Mouse (Mus musculus): Measurements from ENCODE around the gene Zfp341. TPM values are rescaled to one million over a fixed set of nuclear protein-coding genes. Genes with fewer than 3 reads are reported as not detected.

The Zfp341 gene
- polyA plus RNA-seq, 1 experiment from 2014 or later = 2.1 TPM

- H3K4me2 ChIP-seq (replicated peaks) = peak overlapping the region; percentile 66
- WGBS = 71% methylated on average over 19 of the region's 19 CpGs
- 0 out of 2 replicates have a peak overlapping the region, but pooled peaks have one; percentile 8 for H3K4me3 ChIP-seq (replicated peaks)
- 0 out of 2 replicates have a peak overlapping the region, but pooled peaks have one; percentile 36 for H3K9ac ChIP-seq (replicated peaks)
- H3K36me3 ChIP-seq = peaks cover 3% of the 10 kb centered on the region; the same call in 1 of the 2 replicates
- H3K27ac ChIP-seq = peak overlapping the region; percentile 99
- H3K4me1 ChIP-seq (replicated peaks) = peaks cover 25% of the 10 kb centered on the region
- no peak for ATAC-seq
- no peaks in the 10 kb centered on the region for H3K9me3 ChIP-seq
- H3K27me3 ChIP-seq = no peaks in the 10 kb centered on the region
These were observed 1.9 kb downstream of the Zfp341 start for GRCm38 (mm10) chr2:154614841-154615576.

GRCm38 (mm10) chr2:154615674-154616073, 2.6 kb downstream of the Zfp341 start:
- H3K27ac ChIP-seq = no peak overlapping the region
- ATAC-seq = no peak
- 97% methylated on average over 5 of the region's 5 CpGs for WGBS

GRCm38 (mm10) chr2:154617061-154617460, 4.0 kb downstream of the Zfp341 start:
- peaks cover 25% of the 10 kb centered on the region for H3K4me1 ChIP-seq (replicated peaks)
- no peak overlapping the region for H3K9ac ChIP-seq (replicated peaks)
- peaks cover 7% of the 10 kb centered on the region for H3K36me3 ChIP-seq
- no peak overlapping the region for H3K4me2 ChIP-seq (replicated peaks)
- H3K9me3 ChIP-seq = no peaks in the 10 kb centered on the region
- ATAC-seq = no peak
- H3K4me3 ChIP-seq (replicated peaks) = no peak overlapping the region
- 89% methylated on average over 3 of the region's 3 CpGs for WGBS
- no peak overlapping the region for H3K27ac ChIP-seq
- no peaks in the 10 kb centered on the region for H3K27me3 ChIP-seq

More at GRCm38 (mm10) chr2:154615674-154616073, 2.6 kb downstream of the Zfp341 start:
- peaks cover 25% of the 10 kb centered on the region for H3K4me1 ChIP-seq (replicated peaks)
- H3K9me3 ChIP-seq = no peaks in the 10 kb centered on the region
- H3K27me3 ChIP-seq = no peaks in the 10 kb centered on the region
- peaks cover 3% of the 10 kb centered on the region; the same call in 1 of the 2 replicates for H3K36me3 ChIP-seq
- no peak overlapping the region for H3K9ac ChIP-seq (replicated peaks)
- no peak overlapping the region for H3K4me3 ChIP-seq (replicated peaks)
- no peak overlapping the region for H3K4me2 ChIP-seq (replicated peaks)

- no peak overlapping the region for H3K4me3 ChIP-seq (replicated peaks)
- H3K9ac ChIP-seq (replicated peaks) = no peak overlapping the region
- H3K27ac ChIP-seq = no peak overlapping the region
- H3K27me3 ChIP-seq = no peaks in the 10 kb centered on the region
- peaks cover 6% of the 10 kb centered on the region; the same call in 1 of the 2 replicates for H3K9me3 ChIP-seq
- peaks cover 43% of the 10 kb centered on the region for H3K36me3 ChIP-seq
- no peak overlapping the region for H3K4me2 ChIP-seq (replicated peaks)
- H3K4me1 ChIP-seq (replicated peaks) = no peaks in the 10 kb centered on the region
- no peak for ATAC-seq
- WGBS = 91% methylated on average over 5 of the region's 5 CpGs
These were observed 8.6 kb downstream of the Zfp341 start for GRCm38 (mm10) chr2:154621684-154622083.

- no peak overlapping the region for H3K4me2 ChIP-seq (replicated peaks)
- H3K27ac ChIP-seq = no peak overlapping the region
- H3K36me3 ChIP-seq = peaks cover 61% of the 10 kb centered on the region
- H3K9ac ChIP-seq (replicated peaks) = no peak overlapping the region
- H3K4me3 ChIP-seq (replicated peaks) = no peak overlapping the region
- H3K27me3 ChIP-seq = no peaks in the 10 kb centered on the region
- ATAC-seq = no peak
- H3K4me1 ChIP-seq (replicated peaks) = no peaks in the 10 kb centered on the region
- peaks cover 6% of the 10 kb centered on the region; the same call in 1 of the 2 replicates for H3K9me3 ChIP-seq
These were observed 11.0 kb downstream of the Zfp341 start for GRCm38 (mm10) chr2:154624137-154624536.

- H3K9me3 ChIP-seq = no peaks in the 10 kb centered on the region
These were observed 17.4 kb downstream of the Zfp341 start for GRCm38 (mm10) chr2:154630531-154630930.

GRCm38 (mm10) chr2:154632203-154632780, 19.2 kb downstream of the Zfp341 start:
- Histone ChIP-seq H3K9me3 (no peaks in the 10 kb centered on the region), H3K4me2 (replicated peaks) (no peak overlapping the region), H3K27ac (no peak overlapping the region), H3K4me1 (replicated peaks) (no peaks in the 10 kb centered on the region), H3K27me3 (no peaks in the 10 kb centered on the region), H3K4me3 (replicated peaks) (no peak overlapping the region), H3K9ac (replicated peaks) (no peak overlapping the region), H3K36me3 (peaks cover 78% of the 10 kb centered on the region)
- 91% methylated on average over 16 of the region's 16 CpGs for WGBS
- no peak for ATAC-seq

More at GRCm38 (mm10) chr2:154630531-154630930, 17.4 kb downstream of the Zfp341 start:
- Histone ChIP-seq H3K4me2 (replicated peaks) (no peak overlapping the region), H3K36me3 (peaks cover 75% of the 10 kb centered on the region), H3K27me3 (no peaks in the 10 kb centered on the region), H3K27ac (no peak overlapping the region), H3K4me1 (replicated peaks) (no peaks in the 10 kb centered on the region), H3K9ac (replicated peaks) (no peak overlapping the region), H3K4me3 (replicated peaks) (no peak overlapping the region)
- 84% methylated on average over 5 of the region's 5 CpGs for WGBS
- no peak for ATAC-seq

- ATAC-seq = no peak
- Histone ChIP-seq H3K9me3 (peaks cover 3% of the 10 kb centered on the region), H3K36me3 (peaks cover 80% of the 10 kb centered on the region), H3K4me2 (replicated peaks) (no peak overlapping the region), H3K27me3 (no peaks in the 10 kb centered on the region), H3K4me3 (replicated peaks) (no peak overlapping the region), H3K27ac (no peak overlapping the region), H3K4me1 (replicated peaks) (no peaks in the 10 kb centered on the region), H3K9ac (replicated peaks) (no peak overlapping the region)
- 86% methylated on average over 5 of the region's 5 CpGs for WGBS
These were observed 20.1 kb downstream of the Zfp341 start for GRCm38 (mm10) chr2:154633039-154633742.

GRCm38 (mm10) chr2:154633876-154634644, 21.0 kb downstream of the Zfp341 start:
- Histone ChIP-seq H3K4me2 (replicated peaks) (no peak overlapping the region), H3K36me3 (peaks cover 80% of the 10 kb centered on the region)

GRCm38 (mm10) chr2:154635826-154636225, 22.7 kb downstream of the Zfp341 start:
- no peak overlapping the region for H3K9ac ChIP-seq (replicated peaks)
- H3K9me3 ChIP-seq = peaks cover 7% of the 10 kb centered on the region
- peaks cover 75% of the 10 kb centered on the region for H3K36me3 ChIP-seq
- 100% methylated on average over 2 of the region's 2 CpGs for WGBS
- no peaks in the 10 kb centered on the region for H3K4me1 ChIP-seq (replicated peaks)
- H3K4me2 ChIP-seq (replicated peaks) = no peak overlapping the region
- H3K27me3 ChIP-seq = no peaks in the 10 kb centered on the region
- H3K4me3 ChIP-seq (replicated peaks) = no peak overlapping the region
- H3K27ac ChIP-seq = no peak overlapping the region
- no peak for ATAC-seq

More at GRCm38 (mm10) chr2:154633876-154634644, 21.0 kb downstream of the Zfp341 start:
- Histone ChIP-seq H3K4me3 (replicated peaks) (no peak overlapping the region), H3K27me3 (no peaks in the 10 kb centered on the region), H3K9me3 (peaks cover 7% of the 10 kb centered on the region), H3K4me1 (replicated peaks) (no peaks in the 10 kb centered on the region), H3K27ac (no peak overlapping the region), H3K9ac (replicated peaks) (no peak overlapping the region)
- WGBS = 95% methylated on average over 9 of the region's 9 CpGs
- ATAC-seq = no peak

GRCm38 (mm10) chr2:154638521-154638920, 25.4 kb downstream of the Zfp341 start:
- peaks cover 82% of the 10 kb centered on the region for H3K36me3 ChIP-seq

More at GRCm38 (mm10) chr2:154638521-154638920, 25.4 kb downstream of the Zfp341 start:
- no peak for ATAC-seq
- no peak overlapping the region for H3K27ac ChIP-seq
- no peaks in the 10 kb centered on the region for H3K4me1 ChIP-seq (replicated peaks)
- no peak overlapping the region for H3K9ac ChIP-seq (replicated peaks)
- H3K9me3 ChIP-seq = peaks cover 7% of the 10 kb centered on the region
- no peak overlapping the region for H3K4me2 ChIP-seq (replicated peaks)
- no peak overlapping the region for H3K4me3 ChIP-seq (replicated peaks)
- 98% methylated on average over 3 of the region's 3 CpGs for WGBS
- H3K27me3 ChIP-seq = no peaks in the 10 kb centered on the region

Measured in midbrain, embryonic 13.5 days (tissue).